Mouse (Mus musculus) spleen, adult 18-20 months (tissue): ENCODE data around the gene Pum2.
"Not testable (repeated sequence)": the region's sequence is repeated elsewhere in the genome, so short reads cannot be mapped to it uniquely, and the experiment has no call there.

Experiments used
- DNase-seq, 2 experiments: peaks; one replicate each; pipeline ENCODE4 v3.0.0; 2022; ENCODE audit warnings: mixed read lengths in 2 of 2

The Pum2 gene

DNA sequence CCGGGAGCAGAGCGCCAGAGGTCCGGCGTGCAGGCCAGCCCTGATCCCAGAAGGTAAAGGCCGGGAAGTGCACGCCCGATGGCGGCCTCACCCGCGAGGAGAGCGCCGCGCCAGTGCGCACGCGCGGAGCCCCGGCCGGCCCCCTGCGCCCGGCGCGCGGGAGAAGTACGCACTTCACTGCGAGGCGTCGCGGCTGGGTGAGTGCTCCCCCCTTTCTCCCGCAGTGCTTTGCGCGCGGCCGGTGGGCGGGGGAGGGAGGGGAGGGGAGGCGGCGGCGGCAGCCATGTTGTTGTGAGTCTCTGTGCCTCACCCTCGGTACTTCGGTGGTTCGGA, at the start of gene Pum2:
TSS of gene Pum2 (plus strand) at position 161 of the 333 bp plus-strand sequence.
- DNase-seq = peak; percentile 88 to 91

GRCm38 (mm10) chr12:8629537-8629936, 44.4 kb upstream of the Pum2 start:
- no peak for DNase-seq

- DNase-seq = no peak
These were observed 42.2 kb upstream of the Pum2 start for GRCm38 (mm10) chr12:8631691-8632090.

- no peak for DNase-seq
These were observed 41.1 kb upstream of the Pum2 start for GRCm38 (mm10) chr12:8632737-8633365.

- DNase-seq = no peak
These were observed 39.6 kb upstream of the Pum2 start for GRCm38 (mm10) chr12:8634306-8634705.

DNA sequence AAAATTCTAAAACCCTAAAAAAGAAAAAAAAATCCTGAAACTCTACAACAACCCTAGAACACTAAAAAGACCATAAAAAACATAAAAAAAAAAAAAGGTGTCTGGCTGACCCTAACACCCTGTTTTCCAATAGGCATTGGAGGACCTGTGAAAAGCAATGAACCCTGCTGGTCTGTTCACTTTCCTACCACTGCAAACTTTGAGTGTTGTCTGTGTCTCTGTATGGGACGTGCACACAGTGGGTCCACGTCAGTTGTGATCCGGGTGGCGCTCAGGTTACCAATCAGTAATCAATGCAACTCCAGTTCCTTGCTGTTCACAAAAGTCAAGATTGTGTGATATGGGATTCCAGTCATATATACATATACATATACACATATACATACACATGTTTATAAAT, 38.4 kb upstream of the Pum2 start:
- no peak for DNase-seq

GRCm38 (mm10) chr12:8636945-8637344, 37.0 kb upstream of the Pum2 start:
- DNase-seq = no peak

- DNase-seq = peak; percentile 75 to 86
These were observed 35.4 kb upstream of the Pum2 start for GRCm38 (mm10) chr12:8638411-8639087.

- not testable (repeated sequence) for DNase-seq
These were observed 33.7 kb upstream of the Pum2 start for GRCm38 (mm10) chr12:8640186-8640585.

DNA sequence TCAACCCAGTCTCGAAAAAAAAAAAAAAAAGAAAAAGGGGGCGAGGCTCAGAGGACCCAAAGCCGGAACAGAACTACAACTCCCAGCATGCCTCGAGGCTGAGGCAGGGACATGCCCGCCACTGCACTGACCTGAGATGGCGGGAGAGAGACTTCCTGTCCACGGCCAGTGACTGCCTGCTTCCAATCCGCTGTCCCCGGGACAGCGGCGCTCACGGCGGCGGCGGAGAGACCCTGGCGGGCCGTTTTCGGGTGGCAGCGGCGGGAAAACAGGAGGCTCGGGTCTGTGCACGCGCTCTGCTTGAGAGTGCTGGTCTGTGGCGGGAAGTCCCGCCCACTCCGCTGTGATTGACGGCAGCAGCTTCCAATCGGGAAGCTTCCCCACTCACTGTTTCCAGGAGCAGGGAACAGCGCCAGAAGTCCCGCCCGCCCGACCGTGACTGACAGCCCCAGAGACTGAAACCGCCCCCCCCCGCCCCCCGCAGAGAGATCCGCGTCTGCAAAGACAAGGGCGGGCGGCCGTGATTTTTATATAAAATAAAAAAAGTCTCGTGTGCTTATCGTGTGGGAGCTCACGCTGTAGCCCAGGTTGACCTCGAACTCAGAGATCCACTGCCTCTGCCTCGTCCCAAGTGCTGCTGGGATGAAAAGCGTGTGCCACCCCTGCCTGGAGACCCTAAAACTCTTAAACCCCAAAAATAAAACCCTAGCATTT, 33.1 kb upstream of the Pum2 start:
- DNase-seq = peak; percentile 95 to 99

- no peak for DNase-seq
These were observed 32.6 kb upstream of the Pum2 start for GRCm38 (mm10) chr12:8641425-8641735.

DNA sequence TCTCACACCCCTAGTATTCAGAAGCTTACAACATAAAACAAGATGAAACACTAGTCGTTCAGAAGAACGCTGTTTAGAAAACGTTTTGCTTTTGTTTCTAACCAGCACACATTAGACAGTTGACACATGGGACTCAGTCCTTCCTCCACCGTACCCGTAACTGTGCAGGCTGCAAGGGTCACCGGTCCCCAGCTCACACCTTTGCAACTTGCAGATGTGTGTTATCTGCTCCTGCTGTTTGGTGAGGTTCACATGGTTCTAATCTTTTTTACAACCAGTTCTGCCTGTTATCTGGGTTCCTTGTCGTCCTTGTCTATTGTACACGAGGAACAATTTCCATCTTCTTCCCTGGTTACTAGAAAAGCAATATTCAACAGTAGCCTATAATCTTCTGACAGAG, 25.7 kb upstream of the Pum2 start:
- not testable (repeated sequence) for DNase-seq

DNA sequence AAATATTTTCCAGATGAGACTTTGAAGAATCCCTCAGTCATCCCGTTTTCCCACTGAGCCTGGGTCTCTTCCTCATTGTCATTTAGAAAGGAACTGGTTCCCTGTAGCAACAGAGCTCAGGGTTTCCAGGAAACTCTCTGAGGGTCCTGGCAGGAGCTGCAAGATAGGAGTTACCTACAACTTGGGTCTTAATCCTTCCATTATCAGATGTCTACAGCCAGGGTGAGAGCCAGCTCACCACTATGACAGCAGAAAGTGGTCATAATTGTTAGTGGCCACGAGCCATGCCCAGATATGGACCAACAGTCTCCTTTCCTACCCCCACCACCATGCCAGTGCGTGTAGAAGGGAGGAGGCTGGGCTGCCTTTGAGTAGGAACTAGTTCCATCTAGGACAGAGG, 23.9 kb upstream of the Pum2 start:
- not testable (repeated sequence) for DNase-seq

DNA sequence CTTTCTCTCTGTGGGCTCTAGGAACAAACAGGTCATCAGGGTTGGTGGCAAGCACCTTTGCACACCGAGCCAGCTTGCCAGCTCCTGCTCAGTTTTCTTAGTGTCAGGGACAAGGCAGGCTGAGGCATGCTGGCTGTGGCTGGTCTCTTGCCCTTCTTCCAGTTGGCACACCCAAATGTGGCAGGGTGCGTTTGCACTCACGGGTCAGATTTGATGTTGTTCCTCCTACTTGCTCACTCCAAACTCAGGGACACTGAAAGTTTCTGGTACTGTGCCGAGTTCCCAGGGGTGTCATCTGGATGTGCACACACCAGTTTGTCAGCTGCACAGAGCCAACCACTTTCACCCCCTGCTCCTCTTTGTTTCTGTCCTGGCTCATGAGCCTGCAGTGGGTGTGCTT, 17.3 kb upstream of the Pum2 start:
- DNase-seq = no peak

- no peak for DNase-seq
These were observed 16.8 kb upstream of the Pum2 start for GRCm38 (mm10) chr12:8657116-8657515.

DNA sequence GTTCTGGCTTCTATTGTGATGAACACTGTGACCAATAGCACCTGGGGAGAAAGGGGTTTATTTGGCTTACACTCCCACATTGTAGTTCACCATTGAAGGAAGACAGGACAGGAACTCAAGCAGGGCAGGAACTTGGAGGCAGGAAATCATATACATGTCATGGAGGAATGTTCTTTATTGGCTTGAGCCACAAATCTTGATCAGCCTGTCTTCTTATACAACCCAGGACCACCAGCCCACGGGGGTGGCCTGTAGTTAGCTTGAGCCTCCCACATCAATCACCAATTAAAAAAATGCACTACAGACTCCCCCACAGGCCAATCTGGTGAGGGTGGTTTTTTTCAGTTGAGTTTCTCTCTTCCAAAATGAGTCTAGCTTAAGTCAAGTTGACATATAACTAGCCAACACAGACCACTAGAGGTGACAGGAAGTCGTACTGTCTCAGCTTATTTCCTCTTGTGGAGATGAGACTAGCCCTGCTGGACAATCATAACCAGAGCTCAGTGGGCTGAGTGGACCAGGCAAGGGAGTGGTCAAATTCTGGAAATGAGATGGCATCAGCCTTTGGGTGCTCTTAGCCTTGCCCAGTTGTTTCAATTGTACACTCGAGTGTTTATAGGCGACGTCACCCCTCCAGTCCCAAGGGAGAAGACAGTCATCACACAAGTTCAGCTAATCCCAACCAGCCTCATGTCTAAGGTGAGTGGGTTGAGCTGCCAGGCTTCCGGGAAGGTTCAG, 16.1 kb upstream of the Pum2 start:
- no peak for DNase-seq

- peak in 1 of 2 experiments; percentile 37 for DNase-seq
These were observed 14.3 kb upstream of the Pum2 start for GRCm38 (mm10) chr12:8659406-8660279.

- no peak for DNase-seq
These were observed 12.2 kb upstream of the Pum2 start for GRCm38 (mm10) chr12:8661747-8662146.

GRCm38 (mm10) chr12:8662175-8662574, 11.8 kb upstream of the Pum2 start:
- no peak for DNase-seq

DNA sequence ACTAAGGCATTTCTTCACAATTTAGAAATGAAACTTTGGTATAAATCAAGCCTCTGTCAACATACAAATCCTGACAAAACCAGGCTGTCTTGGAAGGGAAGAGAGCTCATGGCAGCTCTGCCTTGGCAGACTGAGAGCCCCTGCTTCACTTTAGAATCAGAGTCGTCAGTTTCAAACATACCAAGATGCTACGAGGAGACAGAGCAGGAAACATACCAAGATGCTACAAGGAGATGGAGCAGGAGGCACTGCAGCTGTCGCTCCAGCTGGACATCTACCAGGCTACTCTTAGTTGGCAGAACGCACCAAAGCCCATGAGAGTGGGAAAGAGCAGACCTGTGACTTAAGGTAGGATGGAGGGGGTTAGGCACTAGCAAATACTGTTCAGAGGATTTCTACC, 11.2 kb upstream of the Pum2 start:
- DNase-seq = no peak

- DNase-seq = no peak
These were observed 6.3 kb upstream of the Pum2 start for GRCm38 (mm10) chr12:8667473-8668255.

DNA sequence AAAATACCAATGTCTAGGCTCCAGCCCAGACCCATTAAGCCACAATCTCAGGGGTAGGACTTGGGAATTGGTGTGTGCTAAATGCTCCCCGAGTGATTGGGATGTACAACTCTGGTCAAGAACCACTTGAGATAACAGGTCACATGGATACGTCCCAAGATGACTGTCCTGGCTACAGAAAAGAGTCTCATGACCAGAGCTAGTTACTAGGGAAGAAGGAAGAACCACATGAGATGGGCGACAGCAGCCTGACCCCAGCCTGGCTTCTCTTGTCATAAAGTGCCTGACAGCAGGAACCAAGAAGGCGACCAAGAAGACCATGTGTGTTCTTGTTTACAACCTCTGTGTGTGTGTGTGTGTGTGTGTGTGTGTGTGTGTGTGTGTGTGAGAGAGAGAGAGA, 4.5 kb upstream of the Pum2 start:
- DNase-seq = no peak
